Mouse (Mus musculus) adrenal gland, postnatal 36 days (tissue): ENCODE measurements around the gene Dctn3. TPM values are rescaled to one million over a fixed set of nuclear protein-coding genes. Genes with fewer than 3 reads are reported as not detected.
"Not testable (repeated sequence)": the region's sequence is repeated elsewhere in the genome, so short reads cannot be mapped to it uniquely, and the experiment has no call there.

Source experiments
- DNase-seq, 2 experiments: peaks; one replicate each; pipeline ENCODE4 v3.0.0; 2021; ENCODE audit warnings: mixed read lengths in 1 of 2
- total RNA-seq, 2 experiments: library from RNA; stranded (reverse); gene quantifications; 2 replicates each; pipeline ENCODE4 v1.2.3; 2021

Gene Dctn3
- total RNA-seq, 2 experiments from 2014 or later = 103 to 123 TPM

DNA sequence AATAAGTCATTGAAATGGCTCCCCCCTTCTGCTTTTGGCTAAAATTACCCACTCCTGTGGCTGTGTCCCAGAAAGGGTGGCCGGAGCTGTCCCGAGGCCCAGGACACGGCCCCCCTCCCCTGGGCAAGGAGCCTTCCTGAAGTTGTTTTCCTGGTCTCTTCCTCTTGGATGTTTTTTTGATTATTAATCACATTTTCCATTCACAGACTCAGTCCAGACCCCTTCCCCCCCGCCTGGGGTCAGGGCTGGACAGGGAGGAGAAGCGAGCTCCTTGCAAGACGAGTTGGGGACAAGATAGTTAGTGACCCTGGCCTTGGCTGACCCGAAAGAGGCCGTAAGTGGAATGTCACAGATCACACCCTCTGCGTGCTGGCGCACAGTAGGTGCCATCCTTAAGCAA, 23.2 kb downstream of the Dctn3 start, which contains the start of gene Il11ra1:
TSS of gene Il11ra1 (plus strand) at position 207 of the 400 bp plus-strand sequence.
- not testable (repeated sequence) for DNase-seq

- peak; percentile 48 to 68 for DNase-seq
Measured at GRCm38 (mm10) chr4:41698421-41699016, 24.5 kb downstream of the Dctn3 start.

- DNase-seq = peak; percentile 88 to 91
Measured at GRCm38 (mm10) chr4:41696930-41697841, 25.8 kb downstream of the Dctn3 start, which contains the start of gene Cntfr. Gene Cntfr (minus strand): TSS chr4:41697089.

GRCm38 (mm10) chr4:41696452-41696851, 26.5 kb downstream of the Dctn3 start:
- DNase-seq = not testable (repeated sequence)

GRCm38 (mm10) chr4:41695800-41696199, 27.2 kb downstream of the Dctn3 start:
- DNase-seq = not testable (repeated sequence)

- not testable (repeated sequence) for DNase-seq
Measured at GRCm38 (mm10) chr4:41693511-41693910, 29.5 kb downstream of the Dctn3 start.

DNA sequence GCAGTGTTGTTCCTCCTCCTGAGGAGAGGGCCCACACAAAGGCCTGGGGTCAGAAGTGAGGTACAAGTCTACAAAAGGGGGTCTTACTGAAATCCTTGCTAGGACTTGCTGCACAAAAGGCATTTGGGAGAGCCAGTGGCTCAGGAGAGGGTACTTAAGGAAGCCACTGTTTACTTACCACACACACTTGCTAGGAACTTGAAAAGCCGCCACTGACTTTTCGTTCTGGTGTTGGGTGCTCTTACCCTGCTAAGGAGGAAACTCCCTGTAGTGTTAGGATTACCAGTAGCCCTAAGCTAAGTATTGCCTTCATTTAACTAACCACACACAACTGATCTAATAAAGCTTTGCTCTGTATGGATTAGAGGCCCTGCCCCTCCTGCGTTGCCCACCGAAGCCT, 33.0 kb downstream of the Dctn3 start:
- DNase-seq = not testable (repeated sequence)

GRCm38 (mm10) chr4:41688562-41688961, 34.4 kb downstream of the Dctn3 start:
- DNase-seq = not testable (repeated sequence)

DNA sequence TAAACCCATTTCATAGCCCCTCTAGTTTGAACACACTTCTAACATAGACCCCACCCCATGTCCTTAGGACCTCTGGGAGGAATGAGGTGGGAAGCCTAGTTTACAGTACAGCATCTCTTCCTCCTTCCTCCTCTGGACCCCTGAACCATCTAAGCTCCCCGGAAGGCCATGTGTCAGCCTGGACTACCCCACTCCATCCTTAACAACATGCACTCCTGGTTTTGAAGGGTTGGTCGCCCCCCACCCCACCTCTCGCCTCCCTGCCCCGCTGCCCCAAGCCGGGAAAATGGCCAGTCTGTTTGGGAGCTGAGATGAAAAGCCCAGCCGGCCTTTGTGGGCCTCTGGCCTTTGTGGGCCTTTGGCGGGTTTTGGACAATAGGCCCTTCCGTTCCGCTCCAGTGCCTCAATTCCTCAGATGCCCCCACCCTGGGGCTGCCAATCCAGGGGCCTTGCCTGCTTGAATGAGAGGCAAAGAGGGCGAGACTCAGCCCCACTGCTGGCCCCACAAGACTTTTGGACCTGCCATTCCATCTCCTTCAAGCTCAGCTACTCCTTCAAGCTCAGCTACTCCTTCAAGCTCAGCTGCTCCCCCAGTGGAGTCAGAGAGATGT, 37.0 kb downstream of the Dctn3 start:
- not testable (repeated sequence) for DNase-seq

DNA sequence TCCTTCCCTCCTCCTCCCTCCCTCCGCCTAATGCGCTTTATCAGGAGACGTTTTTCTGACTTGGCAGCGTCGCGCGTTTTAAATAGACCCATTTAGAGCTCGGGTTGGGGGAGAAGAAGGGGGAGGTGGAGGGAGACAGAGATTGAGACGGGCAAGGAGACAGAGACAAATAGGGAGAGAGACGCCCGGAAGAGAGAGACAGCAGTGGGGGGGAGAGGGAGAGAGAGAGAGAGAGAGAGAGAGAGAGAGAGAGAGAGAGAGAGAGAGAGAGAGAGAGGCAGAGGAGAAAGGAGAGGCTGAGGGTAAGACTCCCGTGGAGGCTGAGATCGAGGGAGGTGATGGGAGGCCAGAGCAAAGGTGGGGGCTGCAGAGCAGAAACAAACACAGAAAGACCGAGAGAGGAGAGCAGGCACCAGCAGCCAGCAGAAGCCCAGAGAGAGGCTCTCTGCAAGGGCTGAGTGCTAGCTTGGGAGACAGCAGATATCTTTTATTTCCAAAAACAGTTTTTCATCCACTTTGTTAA, 38.0 kb downstream of the Dctn3 start:
- DNase-seq = not testable (repeated sequence)

GRCm38 (mm10) chr4:41684131-41684930, 38.6 kb downstream of the Dctn3 start:
- DNase-seq = not testable (repeated sequence)

DNA sequence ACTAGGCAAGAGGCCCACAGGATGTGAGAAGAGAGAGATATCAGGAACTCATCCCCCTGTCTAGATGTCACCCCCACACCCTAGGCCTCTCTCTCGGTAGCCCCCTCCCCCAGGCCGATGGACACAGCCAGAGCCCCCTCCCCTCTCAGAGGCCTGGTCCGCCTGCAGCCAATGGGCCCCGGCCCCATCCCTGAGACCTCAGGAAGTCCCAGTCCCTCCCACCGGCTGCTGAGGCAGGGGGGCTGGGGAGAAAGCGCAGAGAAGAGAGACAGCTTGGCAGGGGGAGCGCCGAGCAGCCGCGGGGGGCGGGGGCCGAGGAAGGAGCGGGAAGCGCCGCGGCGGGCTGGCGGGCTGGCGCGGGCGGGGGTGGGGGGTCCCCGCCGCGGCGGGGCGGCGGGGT, 39.7 kb downstream of the Dctn3 start:
- not testable (repeated sequence) for DNase-seq

DNA sequence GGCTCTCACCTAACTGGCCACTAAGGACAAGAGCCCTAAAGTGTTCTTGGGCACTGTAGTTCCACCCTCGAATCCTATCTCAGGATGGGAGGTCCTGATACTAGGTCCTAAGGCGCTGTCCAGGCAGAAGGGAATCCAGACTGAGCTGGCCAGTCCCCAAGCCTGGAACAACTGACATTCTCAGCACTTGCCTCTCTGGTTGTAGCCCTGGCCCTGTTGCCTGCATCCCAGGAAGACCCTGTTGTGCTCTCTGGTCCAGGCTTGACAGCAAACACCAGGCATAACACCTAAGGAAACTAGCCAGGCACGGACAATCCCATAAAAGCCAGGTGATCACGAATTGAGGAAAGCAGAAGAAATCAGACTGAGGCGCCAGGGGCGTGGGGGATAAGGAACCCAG, 40.2 kb downstream of the Dctn3 start:
- DNase-seq = no peak

DNA sequence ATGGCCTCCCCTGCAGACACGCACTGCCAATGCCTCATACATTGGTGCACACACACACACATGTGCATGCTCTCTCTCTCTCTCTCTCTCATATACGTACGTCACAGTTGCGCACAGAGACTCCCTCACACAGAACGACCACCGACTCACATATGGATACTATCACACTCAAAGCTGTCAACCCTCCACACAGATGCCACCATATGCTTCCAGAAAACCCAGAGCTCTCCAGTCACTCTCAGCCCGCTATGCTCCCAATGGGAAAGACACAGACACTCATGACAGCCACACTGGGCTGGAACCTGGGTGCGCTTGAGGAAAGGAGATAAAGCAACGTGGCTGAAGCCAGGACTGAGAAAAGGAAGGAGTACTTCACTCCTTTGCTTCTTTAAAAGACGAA, 41.0 kb downstream of the Dctn3 start:
- DNase-seq = no peak

DNA sequence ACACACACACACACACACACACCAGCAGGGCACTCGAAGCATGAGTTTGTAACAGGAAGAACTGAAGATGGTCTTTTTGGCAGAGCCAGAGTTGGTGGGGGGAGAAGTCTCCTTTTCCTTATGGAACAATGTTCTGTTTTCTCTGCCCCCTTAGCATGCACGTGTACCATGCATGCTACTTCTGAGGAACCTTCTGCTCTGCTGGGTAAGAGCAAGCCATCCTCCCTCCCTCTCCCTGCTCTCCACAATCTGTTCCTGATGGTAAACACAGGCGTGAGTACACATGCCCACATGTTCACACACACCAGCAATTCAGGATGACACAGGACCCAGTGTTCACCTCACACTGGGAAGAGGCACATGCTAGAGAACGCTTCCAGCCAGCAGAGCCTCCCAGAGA, 41.8 kb downstream of the Dctn3 start:
- no peak for DNase-seq

GRCm38 (mm10) chr4:41679291-41679690, 43.7 kb downstream of the Dctn3 start:
- no peak for DNase-seq

DNA sequence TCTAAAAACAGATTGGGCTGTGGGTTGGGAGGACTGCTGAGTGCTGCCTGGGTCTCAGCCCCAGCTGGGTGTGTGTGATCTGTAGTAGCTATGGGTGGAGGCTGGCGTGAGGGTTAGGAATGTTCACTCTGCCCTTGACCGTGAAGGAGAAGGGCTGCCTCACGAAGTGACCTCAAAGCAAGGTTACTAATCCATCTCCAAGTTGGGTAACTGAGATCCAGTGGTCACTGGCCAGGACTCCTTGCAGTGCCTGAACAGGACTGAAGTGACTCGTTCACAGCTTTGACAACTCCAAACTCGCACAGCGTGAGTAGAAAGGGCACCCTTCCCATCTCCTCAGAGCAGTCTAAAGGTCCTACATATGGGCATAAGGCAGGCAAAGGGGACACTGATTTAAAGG, 44.1 kb downstream of the Dctn3 start:
- peak; percentile 55 to 70 for DNase-seq

DNA sequence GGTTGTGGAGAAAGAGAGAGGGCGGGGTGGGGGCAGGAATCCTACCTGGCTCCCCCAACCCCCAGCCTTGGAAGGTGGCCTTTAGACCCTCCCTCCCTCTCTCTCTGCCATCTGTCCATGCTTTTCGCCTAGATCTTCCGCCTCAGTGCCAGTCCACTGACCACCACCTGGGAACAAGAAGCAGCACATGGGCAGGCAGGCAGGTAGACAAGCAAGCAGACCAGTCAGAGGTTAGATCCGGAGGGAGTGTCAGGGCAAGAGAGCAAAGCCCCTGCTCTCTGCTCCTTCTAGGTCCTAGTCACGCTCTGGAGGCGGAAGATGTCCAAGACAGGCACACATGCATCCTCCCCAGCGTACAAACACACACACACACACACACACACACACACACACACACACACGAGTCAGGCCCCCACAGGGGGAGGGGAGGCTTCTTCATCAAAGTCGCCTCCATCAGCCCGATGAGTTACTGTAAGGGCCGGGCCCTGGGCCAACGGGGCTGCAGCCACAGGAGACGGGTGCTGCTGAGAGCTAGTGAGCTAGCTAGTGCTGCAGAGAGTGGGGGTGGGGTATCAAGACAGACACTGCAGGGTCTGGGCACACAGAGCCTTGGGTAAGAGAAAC, 45.9 kb downstream of the Dctn3 start:
- DNase-seq = peak; percentile 88 to 91

- peak; percentile 65 to 70 for DNase-seq
Measured at GRCm38 (mm10) chr4:41676248-41677005, 46.5 kb downstream of the Dctn3 start.

GRCm38 (mm10) chr4:41673186-41673585, 49.8 kb downstream of the Dctn3 start:
- no peak for DNase-seq
